Mouse (Mus musculus): ENCODE results near the gene Rps15.

Gene Rps15

GRCm38 (mm10) chr10:80342305-80342748 is 50.1 kb downstream of the Rps15 start:
- 5% methylated on average over 26 of the region's 26 CpGs for WGBS

- 1% methylated on average over 31 of the region's 33 CpGs for WGBS
Measured at GRCm38 (mm10) chr10:80342749-80343424, 50.6 kb downstream of the Rps15 start.

GRCm38 (mm10) chr10:80343425-80343895 is 51.2 kb downstream of the Rps15 start:
- WGBS: 39% methylated on average over 13 of the region's 13 CpGs

Measured in cerebral cortex, adult 2 months (tissue).